ENCODE assay signal across 10 mouse cellular contexts in genomic region chr19:32266385-32267252, GRCm38 (mm10).
DNase-seq lines count a peak whose midpoint lies in the region; ATAC-seq lines count a peak whose summit lies in the region.
"Had no signal": no experiment of that assay in that cellular context is flagged by ENCODE, and none has a peak within 500 bp of the region (broad histone marks: within the 10 kb centered on the region; RNA-seq: fewer than 3 reads in every experiment).

No protein-coding gene starts in this region.

- peaks cover 71% of the 10 kb centered on the region for H3K4me1 ChIP-seq in liver, embryonic 15.5 days (replicated peaks)
- peaks cover 23% of the 10 kb centered on the region for H3K4me1 ChIP-seq in limb, embryonic 10.5 days

- H3K27ac ChIP-seq in liver, embryonic 15.5 days (replicated peaks): peak overlapping the region; percentile 59
- no peak overlapping the region for H3K27ac ChIP-seq in limb, embryonic 10.5 days
- H3K27ac ChIP-seq: lung, embryonic 15.5 days had no signal

- ATAC-seq in activated CD4-positive, CD25-positive, alpha-beta regulatory T cell, adult 4 months: peak; percentile 34
- no peak for ATAC-seq in liver, embryonic 15.5 days (ENCODE audit: insufficient read depth)

- H3K4me3 ChIP-seq in liver, embryonic 15.5 days (replicated peaks): no peak overlapping the region
- H3K4me3 ChIP-seq in limb, embryonic 10.5 days: no peak overlapping the region
- H3K4me3 ChIP-seq: lung, embryonic 15.5 days had no signal

- H3K4me2 ChIP-seq in liver, embryonic 15.5 days: no peak overlapping the region
- H3K4me2 ChIP-seq: lung, embryonic 15.5 days had no signal

- 29% methylated on average over 9 of the region's 9 CpGs for WGBS in liver, embryonic 15.5 days (ENCODE audit: insufficient replicate concordance)
- 87% methylated on average over 9 of the region's 9 CpGs for WGBS in limb, embryonic 10.5 days

- no peaks in the 10 kb centered on the region for H3K36me3 ChIP-seq in liver, embryonic 15.5 days (replicated peaks)
- H3K36me3 ChIP-seq in limb, embryonic 10.5 days: no peaks in the 10 kb centered on the region
- H3K36me3 ChIP-seq: lung, embryonic 15.5 days had no signal

- peak; percentile 24 to 55 for DNase-seq in left cerebral cortex, postnatal 25 days (ENCODE audit: low spot score in 2 of 2)
- no peak for DNase-seq in left cerebral cortex, adult 11 months (ENCODE audit: low spot score)
- DNase-seq in thymus, postnatal 0 days (ENCODE audit: low spot score): peak; percentile 34
- DNase-seq in retina, postnatal 1 day: no peak
- DNase-seq in adrenal gland, adult (ENCODE audit: inconsistent age in 2 of 2, low spot score in 1 of 2): no peak
- DNase-seq in limb, embryonic 10.5 days (ENCODE audit: low spot score): no peak
- DNase-seq: embryo, embryonic 11 days had no signal

- H3K9me3 ChIP-seq in liver, embryonic 15.5 days (replicated peaks): no peaks in the 10 kb centered on the region
- no peaks in the 10 kb centered on the region for H3K9me3 ChIP-seq in limb, embryonic 10.5 days (replicated peaks)
- H3K9me3 ChIP-seq: lung, embryonic 15.5 days had no signal

- intact Hi-C loops in left cerebral cortex, postnatal 25 days (cut with DNase I): no loop called here

- H3K27me3 ChIP-seq in liver, embryonic 15.5 days: no peaks in the 10 kb centered on the region
- H3K27me3 ChIP-seq in limb, embryonic 10.5 days (ENCODE audit: low read depth, poor library complexity, severe bottlenecking): no peaks in the 10 kb centered on the region
- H3K27me3 ChIP-seq: lung, embryonic 15.5 days had no signal

- H3K9ac ChIP-seq in liver, embryonic 15.5 days: no peak overlapping the region
- H3K9ac ChIP-seq: lung, embryonic 15.5 days had no signal

Comparison
In these comparisons a context has a peak if more than half of its experiments do, and no peak if none do; other contexts are left out.
1. DNase-seq: peak in left cerebral cortex, postnatal 25 days (2 of 2) and thymus, postnatal 0 days (single experiment); none in left cerebral cortex, adult 11 months (single experiment), retina, postnatal 1 day (single experiment), adrenal gland, adult (0 of 2) and limb, embryonic 10.5 days (single experiment).